Mouse (Mus musculus) yolk sac, embryonic 10.5 days (tissue): Measurements from ENCODE around the gene Il31ra.
"Not testable (repeated sequence)": the region's sequence is repeated elsewhere in the genome, so short reads cannot be mapped to it uniquely, and the experiment has no call there.

ENCODE experiments used
- DNase-seq: peaks from one replicate; pipeline ENCODE4 v3.0.0-alpha.2; 2017; ENCODE audit warnings: low spot score

Il31ra gene

GRCm38 (mm10) chr13:112594260-112594659 is at the start of gene Il31ra:
Gene Il31ra, minus strand, starts transcription at chr13:112594360.
- DNase-seq: not testable (repeated sequence)

GRCm38 (mm10) chr13:112642897-112643296 is 48.7 kb upstream of the Il31ra start:
- no peak for DNase-seq

- DNase-seq: no peak
Observed at GRCm38 (mm10) chr13:112639111-112639510, 45.0 kb upstream of the Il31ra start.

- DNase-seq: no peak
Observed at GRCm38 (mm10) chr13:112636498-112636897, 42.3 kb upstream of the Il31ra start.

- no peak for DNase-seq
Observed at GRCm38 (mm10) chr13:112635174-112635837, 41.1 kb upstream of the Il31ra start.

- DNase-seq: no peak
Observed at GRCm38 (mm10) chr13:112625566-112625965, 31.4 kb upstream of the Il31ra start.

GRCm38 (mm10) chr13:112624622-112625021 is 30.5 kb upstream of the Il31ra start:
- no peak for DNase-seq

GRCm38 (mm10) chr13:112623656-112624055 is 29.5 kb upstream of the Il31ra start:
- DNase-seq: no peak

GRCm38 (mm10) chr13:112621592-112621991 is 27.4 kb upstream of the Il31ra start:
- no peak for DNase-seq

GRCm38 (mm10) chr13:112608606-112609005 is 14.4 kb upstream of the Il31ra start:
- DNase-seq: no peak

- no peak for DNase-seq
Observed at GRCm38 (mm10) chr13:112604411-112604810, 10.3 kb upstream of the Il31ra start.

- no peak for DNase-seq
Observed at GRCm38 (mm10) chr13:112603839-112604238, 9.7 kb upstream of the Il31ra start.

- no peak for DNase-seq
Observed at GRCm38 (mm10) chr13:112602607-112603006, 8.4 kb upstream of the Il31ra start.

- no peak for DNase-seq
Observed at GRCm38 (mm10) chr13:112590254-112590653, 3.9 kb downstream of the Il31ra start.

- DNase-seq: no peak
Observed at GRCm38 (mm10) chr13:112589625-112590024, 4.5 kb downstream of the Il31ra start.

GRCm38 (mm10) chr13:112584556-112585237 is 9.5 kb downstream of the Il31ra start:
- DNase-seq: no peak

GRCm38 (mm10) chr13:112582291-112582690 is 11.9 kb downstream of the Il31ra start:
- no peak for DNase-seq

- no peak for DNase-seq
Observed at GRCm38 (mm10) chr13:112581796-112582195, 12.4 kb downstream of the Il31ra start.

- DNase-seq: no peak
Observed at GRCm38 (mm10) chr13:112580590-112581320, 13.4 kb downstream of the Il31ra start.

GRCm38 (mm10) chr13:112578041-112578440 is 16.1 kb downstream of the Il31ra start:
- not testable (repeated sequence) for DNase-seq

GRCm38 (mm10) chr13:112573800-112574199 is 20.4 kb downstream of the Il31ra start:
- DNase-seq: no peak

GRCm38 (mm10) chr13:112570768-112571167 is 23.4 kb downstream of the Il31ra start:
- DNase-seq: no peak

GRCm38 (mm10) chr13:112569606-112570005 is 24.6 kb downstream of the Il31ra start:
- no peak for DNase-seq
